Mouse (Mus musculus) gastrocnemius, postnatal 14 days (tissue): ENCODE results near the gene Prune1. TPM values are rescaled to one million over a fixed set of nuclear protein-coding genes. Genes with fewer than 3 reads are reported as not detected.

Experiments
- DNase-seq: peaks from one replicate; pipeline ENCODE4 v3.0.0; 2021; ENCODE audit warnings: mixed read lengths
- intact Hi-C: fragments of 180-260 bp; cut with DNase I; formaldehyde crosslinking; loops from one replicate; pipeline ENCODE4 v1.15.1; 2025; ENCODE audit warnings: low total_unique reads
- long read RNA-seq, 2 experiments: library from polyadenylated mRNA; stranded (forward); transcript quantifications; one replicate each; pipeline ENCODE4 v2.0.0; 2021
- total RNA-seq, 2 experiments: library from RNA; stranded (reverse); gene quantifications; 2 replicates each; pipeline ENCODE4 v1.2.3; 2021

The Prune1 gene
- total RNA-seq, result 10 to 100 TPM; 35.3 to 35.6 TPM
- long read RNA-seq, experiment 1, transcript Prune1-201 (8 exons, 3,140 nt), result major isoform, 26 of 36 reads
- long read RNA-seq, experiment 1, partial matches to known transcripts, result 2 of 36 reads
- long read RNA-seq, experiment 1, other reads (novel, unspliced or antisense), result 8 of 36 reads
- long read RNA-seq, experiment 2, transcript Prune1-201 (8 exons, 3,140 nt), result major isoform, 41 of 55 reads
- long read RNA-seq, experiment 2, partial matches to known transcripts, result 3 of 55 reads
- long read RNA-seq, experiment 2, other reads (novel, unspliced or antisense), result 11 of 55 reads

GRCm38 (mm10) chr3:95281216-95282126 is at the start of gene Prune1, which contains the start of gene Mindy1:
Gene Prune1 (minus strand): TSS chr3:95282076.
Gene Mindy1 (plus strand): TSS chr3:95281345.
- DNase-seq, result peak; percentile 99
- intact Hi-C loops, result no loop called here

GRCm38 (mm10) chr3:95331528-95331927 is 49.7 kb upstream of the Prune1 start:
- no peak for DNase-seq
- intact Hi-C loops, result no loop called here

- intact Hi-C loops, result no loop called here
- DNase-seq, result no peak
Measured at GRCm38 (mm10) chr3:95328803-95329404, 47.0 kb upstream of the Prune1 start.

- no peak for DNase-seq
- intact Hi-C loops, result no loop called here
Measured at GRCm38 (mm10) chr3:95324454-95325144, 42.7 kb upstream of the Prune1 start.

GRCm38 (mm10) chr3:95323429-95323828 is 41.6 kb upstream of the Prune1 start:
- intact Hi-C loops, result no loop called here
- no peak for DNase-seq

GRCm38 (mm10) chr3:95319701-95320625 is 38.1 kb upstream of the Prune1 start:
- intact Hi-C loops, result no loop called here
- no peak for DNase-seq

- no peak for DNase-seq
- intact Hi-C loops, result no loop called here
Measured at GRCm38 (mm10) chr3:95319110-95319509, 37.2 kb upstream of the Prune1 start.

- intact Hi-C loops, result no loop called here
- no peak for DNase-seq
Measured at GRCm38 (mm10) chr3:95318548-95318947, 36.7 kb upstream of the Prune1 start.

GRCm38 (mm10) chr3:95317414-95318080 is 35.7 kb upstream of the Prune1 start:
- intact Hi-C loops, result no loop called here
- DNase-seq, result peak; percentile 70

- intact Hi-C loops, result no loop called here
- DNase-seq, result no peak
Measured at GRCm38 (mm10) chr3:95315844-95316550, 34.1 kb upstream of the Prune1 start.

GRCm38 (mm10) chr3:95315094-95315843 is 33.4 kb upstream of the Prune1 start:
- intact Hi-C loops, result no loop called here
- peak; percentile 94 for DNase-seq

GRCm38 (mm10) chr3:95314486-95315093 is 32.7 kb upstream of the Prune1 start, which contains the start of gene Cers2:
Gene Cers2 (plus strand): TSS chr3:95314791.
- DNase-seq, result no peak
- intact Hi-C loops, result no loop called here

GRCm38 (mm10) chr3:95314075-95314474 is 32.2 kb upstream of the Prune1 start:
- intact Hi-C loops, result no loop called here
- DNase-seq, result no peak

- intact Hi-C loops, result no loop called here
- no peak for DNase-seq
Measured at GRCm38 (mm10) chr3:95313476-95313875, 31.6 kb upstream of the Prune1 start.

GRCm38 (mm10) chr3:95312623-95313022 is 30.7 kb upstream of the Prune1 start:
- intact Hi-C loops, result no loop called here
- peak; percentile 39 for DNase-seq
